ENCODE assay signal across 8 mouse cellular contexts in the genomic region with DNA sequence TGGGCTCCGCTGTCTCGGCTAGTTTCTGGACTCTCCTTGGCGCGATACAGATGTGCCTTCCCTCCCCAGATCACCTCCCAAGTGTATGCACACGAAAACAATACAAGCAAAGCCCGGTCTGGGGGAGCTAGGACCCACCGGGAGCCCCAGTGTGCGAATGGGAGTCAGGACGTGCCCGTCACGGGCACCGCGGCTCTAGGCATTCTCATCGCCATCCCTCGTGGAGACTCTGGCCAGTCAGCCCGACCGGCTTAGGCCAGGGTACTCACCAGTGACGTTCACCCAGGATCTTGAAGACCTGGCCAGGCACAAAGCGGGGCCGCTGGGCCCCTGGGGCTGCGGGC. TPM values are rescaled to one million over a fixed set of nuclear protein-coding genes. Genes with fewer than 3 reads are reported as not detected.
A peak's percentile ranks its signal among the peaks of the same experiment; 100 is the strongest.
DNase-seq lines count a peak whose midpoint lies in the region; ATAC-seq and TF ChIP-seq lines count a peak whose summit lies in the region.

No protein-coding gene starts in this region.

- ATAC-seq in heart, embryonic 11.5 days (replicated peaks; ENCODE audit: insufficient number of reproducible peaks, low FRiP score, low TSS enrichment) = no peak; the same call in 1 of the 2 replicates
- ATAC-seq in forebrain, embryonic 14.5 days = peak; percentile 56
- ATAC-seq in liver, embryonic 16.5 days (ENCODE audit: low read depth) = no peak; the same call in 1 of the 2 replicates

- peaks cover 20% of the 10 kb centered on the region for H3K4me1 ChIP-seq in heart, embryonic 11.5 days (ENCODE audit: control insufficient read depth, insufficient read depth, low read length)
- H3K4me1 ChIP-seq in E14TG2a.4 (replicated peaks; ENCODE audit: low read depth, low read length) = peaks cover 72% of the 10 kb centered on the region
- peaks cover 6% of the 10 kb centered on the region for H3K4me1 ChIP-seq in forebrain, embryonic 14.5 days (ENCODE audit: control insufficient read depth, insufficient read depth, low read length)
- peaks cover 23% of the 10 kb centered on the region for H3K4me1 ChIP-seq in liver, embryonic 16.5 days (ENCODE audit: control insufficient read depth, low read depth, low read length)

- WGBS in heart, embryonic 11.5 days (ENCODE audit: insufficient replicate concordance) = 1% methylated on average over 21 of the region's 21 CpGs
- WGBS in forebrain, embryonic 14.5 days = under 1% methylated on average over 21 of the region's 21 CpGs
- under 1% methylated on average over 21 of the region's 21 CpGs for WGBS in liver, embryonic 16.5 days (ENCODE audit: insufficient replicate concordance)

- H3K9me3 ChIP-seq in heart, embryonic 11.5 days (replicated peaks; ENCODE audit: control insufficient read depth, low read length) = no peaks in the 10 kb centered on the region
- H3K9me3 ChIP-seq in E14TG2a.4 (ENCODE audit: low read length) = no peaks in the 10 kb centered on the region
- no peaks in the 10 kb centered on the region for H3K9me3 ChIP-seq in forebrain, embryonic 14.5 days (replicated peaks; ENCODE audit: control insufficient read depth, low read length)
- no peaks in the 10 kb centered on the region for H3K9me3 ChIP-seq in liver, embryonic 16.5 days (replicated peaks; ENCODE audit: control insufficient read depth, low read length)

- DNase-seq in heart, adult 8-10 months (ENCODE audit: low spot score) = no peak
- no peak for DNase-seq in forebrain, embryonic 14.5 days (ENCODE audit: low spot score)
- DNase-seq in right cerebral cortex, postnatal 4 days = no peak
- DNase-seq in left cerebral cortex, adult 9 months (ENCODE audit: low spot score in 2 of 2) = no peak
- DNase-seq in ovary, postnatal 36 days (ENCODE audit: low spot score) = no peak

- H3K4me3 ChIP-seq in heart, embryonic 11.5 days (ENCODE audit: low read depth, low read length) = peak overlapping the region; percentile 75
- peak overlapping the region; percentile 89 for H3K4me3 ChIP-seq in E14TG2a.4 (replicated peaks; ENCODE audit: low read length)
- peak overlapping the region; percentile 72 for H3K4me3 ChIP-seq in forebrain, embryonic 14.5 days (ENCODE audit: low read depth, low read length)
- H3K4me3 ChIP-seq in liver, embryonic 16.5 days (ENCODE audit: low read depth, low read length) = peak overlapping the region; percentile 82

- H3K36me3 ChIP-seq in heart, embryonic 11.5 days (ENCODE audit: control insufficient read depth, insufficient read depth, low read length) = no peaks in the 10 kb centered on the region
- H3K36me3 ChIP-seq in E14TG2a.4 (ENCODE audit: insufficient read depth, low read length) = 0 out of 2 replicates have a peak, but pooled peaks cover 3% of the 10 kb centered on the region
- H3K36me3 ChIP-seq in forebrain, embryonic 14.5 days (ENCODE audit: control insufficient read depth, insufficient read depth, low read length) = no peaks in the 10 kb centered on the region
- no peaks in the 10 kb centered on the region for H3K36me3 ChIP-seq in liver, embryonic 16.5 days (ENCODE audit: control insufficient read depth, insufficient read depth)

- H3K4me2 ChIP-seq in heart, embryonic 11.5 days = peak overlapping the region; percentile 69
- peak overlapping the region; percentile 74 for H3K4me2 ChIP-seq in forebrain, embryonic 14.5 days (ENCODE audit: low read length)
- H3K4me2 ChIP-seq in liver, embryonic 16.5 days (ENCODE audit: low read depth, low read length) = peak overlapping the region; percentile 100

- TF ChIP-seq CTCF in E14TG2a.4 (conservative IDR thresholded peaks at IDR 0.05; ENCODE audit: low read length) = no peak

- peak overlapping the region; percentile 87 for H3K9ac ChIP-seq in heart, embryonic 11.5 days (ENCODE audit: low read depth, low read length)
- H3K9ac ChIP-seq in forebrain, embryonic 14.5 days (ENCODE audit: low read length) = peak overlapping the region; percentile 86
- peak overlapping the region; percentile 72 for H3K9ac ChIP-seq in liver, embryonic 16.5 days (ENCODE audit: low read depth, low read length)

- H3K27me3 ChIP-seq in heart, embryonic 11.5 days (ENCODE audit: control insufficient read depth, insufficient read depth, low read length) = no peaks in the 10 kb centered on the region
- H3K27me3 ChIP-seq in E14TG2a.4 (ENCODE audit: insufficient read depth, low read length) = peaks cover 26% of the 10 kb centered on the region
- H3K27me3 ChIP-seq in forebrain, embryonic 14.5 days (replicated peaks; ENCODE audit: control insufficient read depth, insufficient read depth, low read length) = no peaks in the 10 kb centered on the region
- peaks cover 17% of the 10 kb centered on the region for H3K27me3 ChIP-seq in liver, embryonic 16.5 days (ENCODE audit: control insufficient read depth, insufficient read depth, low read depth, low read length)

- H3K27ac ChIP-seq in heart, embryonic 11.5 days (ENCODE audit: low read depth, low read length) = peak overlapping the region; percentile 86
- H3K27ac ChIP-seq in forebrain, embryonic 14.5 days (ENCODE audit: low read depth, low read length) = peak overlapping the region; percentile 94
- peak overlapping the region; percentile 60; the same call in 1 of the 2 replicates for H3K27ac ChIP-seq in liver, embryonic 16.5 days (ENCODE audit: low read length)

RNA-seq across cellular contexts. Expression of gene Tiam1, which starts 0.2 kb away (rescaled TPM):
- 18.9 and 24.9 TPM in 2 replicates for polyA plus RNA-seq in heart, embryonic 11.5 days (2014; fragmentation: Nextera tagmentation; extraction: Ambion mirVana)
- total RNA-seq in heart, adult 8-10 months (2022) = 1 to 10 TPM; 4.7 to 7.3 (median 6.7) TPM
- 22.4 and 31.9 TPM in 2 replicates for polyA plus RNA-seq in forebrain, embryonic 14.5 days (2014; fragmentation: Nextera tagmentation; extraction: Ambion mirVana)
- 2.8 and 4.2 TPM in 2 replicates for polyA plus RNA-seq in liver, embryonic 16.5 days (2015; fragmentation: Nextera tagmentation; extraction: Ambion mirVana)
